Mouse (Mus musculus): ENCODE data around the gene Grm4. TPM values are rescaled to one million over a fixed set of nuclear protein-coding genes. Genes with fewer than 3 reads are reported as not detected.

Grm4 gene
- polyA plus RNA-seq, 1 experiment: 1.1 TPM

- no peaks in the 10 kb centered on the region for H3K4me1 ChIP-seq (ENCODE audit: control insufficient read depth, insufficient read depth, low read length)
- H3K4me3 ChIP-seq (replicated peaks; ENCODE audit: extremely low read depth, low read depth, low read length): no peak overlapping the region
- WGBS: 62% methylated on average over 12 of the region's 12 CpGs
- TF ChIP-seq POLR2A (IDR thresholded peaks at IDR 0.05; ENCODE audit: borderline replicate concordance, extremely low read depth, low read depth, low read length): no peak
- TF ChIP-seq CTCF (IDR thresholded peaks at IDR 0.05; ENCODE audit: insufficient read depth, low read length): no peak
- DNase-seq: no peak
These were observed 13.2 kb downstream of the Grm4 start for GRCm38 (mm10) chr17:27508002-27508401.

GRCm38 (mm10) chr17:27507591-27507945 is 13.6 kb downstream of the Grm4 start:
- DNase-seq: no peak
- Histone ChIP-seq H3K4me1 (ENCODE audit: control insufficient read depth, insufficient read depth, low read length) (no peaks in the 10 kb centered on the region), H3K4me3 (replicated peaks; ENCODE audit: extremely low read depth, low read depth, low read length) (no peak overlapping the region)
- no peak for TF ChIP-seq POLR2A (IDR thresholded peaks at IDR 0.05; ENCODE audit: borderline replicate concordance, extremely low read depth, low read depth, low read length)
- no peak for TF ChIP-seq CTCF (IDR thresholded peaks at IDR 0.05; ENCODE audit: insufficient read depth, low read length)
- 88% methylated on average over 7 of the region's 7 CpGs for WGBS

GRCm38 (mm10) chr17:27506871-27507590 is 14.2 kb downstream of the Grm4 start:
- Histone ChIP-seq H3K4me1 (ENCODE audit: control insufficient read depth, insufficient read depth, low read length) (no peaks in the 10 kb centered on the region), H3K4me3 (replicated peaks; ENCODE audit: extremely low read depth, low read depth, low read length) (no peak overlapping the region)
- no peak for TF ChIP-seq POLR2A (IDR thresholded peaks at IDR 0.05; ENCODE audit: borderline replicate concordance, extremely low read depth, low read depth, low read length)
- no peak for TF ChIP-seq CTCF (IDR thresholded peaks at IDR 0.05; ENCODE audit: insufficient read depth, low read length)
- DNase-seq: no peak
- 78% methylated on average over 7 of the region's 7 CpGs for WGBS

GRCm38 (mm10) chr17:27506362-27506761 is 14.8 kb downstream of the Grm4 start:
- H3K4me3 ChIP-seq (replicated peaks; ENCODE audit: extremely low read depth, low read depth, low read length): no peak overlapping the region
- H3K4me1 ChIP-seq (ENCODE audit: control insufficient read depth, insufficient read depth, low read length): no peaks in the 10 kb centered on the region
- WGBS: 44% methylated on average over 10 of the region's 11 CpGs
- TF ChIP-seq CTCF (IDR thresholded peaks at IDR 0.05; ENCODE audit: insufficient read depth, low read length) (no peak), POLR2A (IDR thresholded peaks at IDR 0.05; ENCODE audit: borderline replicate concordance, extremely low read depth, low read depth, low read length) (no peak)
- DNase-seq: no peak

GRCm38 (mm10) chr17:27505221-27505881 is 15.9 kb downstream of the Grm4 start:
- no peak for TF ChIP-seq POLR2A (IDR thresholded peaks at IDR 0.05; ENCODE audit: borderline replicate concordance, extremely low read depth, low read depth, low read length)
- TF ChIP-seq CTCF (IDR thresholded peaks at IDR 0.05; ENCODE audit: insufficient read depth, low read length): no peak
- Histone ChIP-seq H3K4me1 (ENCODE audit: control insufficient read depth, insufficient read depth, low read length) (no peaks in the 10 kb centered on the region), H3K4me3 (replicated peaks; ENCODE audit: extremely low read depth, low read depth, low read length) (no peak overlapping the region)
- 31% methylated on average over 10 of the region's 10 CpGs for WGBS
- no peak for DNase-seq

- 62% methylated on average over 7 of the region's 7 CpGs for WGBS
- no peak for TF ChIP-seq POLR2A (IDR thresholded peaks at IDR 0.05; ENCODE audit: borderline replicate concordance, extremely low read depth, low read depth, low read length)
- no peak for TF ChIP-seq CTCF (IDR thresholded peaks at IDR 0.05; ENCODE audit: insufficient read depth, low read length)
- H3K4me3 ChIP-seq (replicated peaks; ENCODE audit: extremely low read depth, low read depth, low read length): no peak overlapping the region
- DNase-seq: no peak
- H3K4me1 ChIP-seq (ENCODE audit: control insufficient read depth, insufficient read depth, low read length): no peaks in the 10 kb centered on the region
These were observed 17.3 kb downstream of the Grm4 start for GRCm38 (mm10) chr17:27503869-27504268.

GRCm38 (mm10) chr17:27502736-27503445 is 18.3 kb downstream of the Grm4 start:
- H3K4me1 ChIP-seq (ENCODE audit: control insufficient read depth, insufficient read depth, low read length): no peaks in the 10 kb centered on the region
- 64% methylated on average over 31 of the region's 31 CpGs for WGBS
- DNase-seq: no peak

GRCm38 (mm10) chr17:27502288-27502687 is 18.9 kb downstream of the Grm4 start:
- 32% methylated on average over 14 of the region's 14 CpGs for WGBS
- TF ChIP-seq CTCF (IDR thresholded peaks at IDR 0.05; ENCODE audit: insufficient read depth, low read length) (no peak), POLR2A (IDR thresholded peaks at IDR 0.05; ENCODE audit: borderline replicate concordance, extremely low read depth, low read depth, low read length) (no peak)

More at GRCm38 (mm10) chr17:27502736-27503445, 18.3 kb downstream of the Grm4 start:
- TF ChIP-seq POLR2A (IDR thresholded peaks at IDR 0.05; ENCODE audit: borderline replicate concordance, extremely low read depth, low read depth, low read length) (no peak), CTCF (IDR thresholded peaks at IDR 0.05; ENCODE audit: insufficient read depth, low read length) (no peak)
- H3K4me3 ChIP-seq (replicated peaks; ENCODE audit: extremely low read depth, low read depth, low read length): no peak overlapping the region

GRCm38 (mm10) chr17:27501331-27502251 is 19.6 kb downstream of the Grm4 start:
- H3K4me3 ChIP-seq (replicated peaks; ENCODE audit: extremely low read depth, low read depth, low read length): no peak overlapping the region
- WGBS: 13% methylated on average over 18 of the region's 18 CpGs
- DNase-seq: no peak

More at GRCm38 (mm10) chr17:27502288-27502687, 18.9 kb downstream of the Grm4 start:
- Histone ChIP-seq H3K4me1 (ENCODE audit: control insufficient read depth, insufficient read depth, low read length) (no peaks in the 10 kb centered on the region), H3K4me3 (replicated peaks; ENCODE audit: extremely low read depth, low read depth, low read length) (no peak overlapping the region)
- DNase-seq: no peak

More at GRCm38 (mm10) chr17:27501331-27502251, 19.6 kb downstream of the Grm4 start:
- no peaks in the 10 kb centered on the region for H3K4me1 ChIP-seq (ENCODE audit: control insufficient read depth, insufficient read depth, low read length)
- no peak for TF ChIP-seq POLR2A (IDR thresholded peaks at IDR 0.05; ENCODE audit: borderline replicate concordance, extremely low read depth, low read depth, low read length)
- no peak for TF ChIP-seq CTCF (IDR thresholded peaks at IDR 0.05; ENCODE audit: insufficient read depth, low read length)

All from lung, adult 2 months (tissue).